Mouse (Mus musculus) olfactory bulb, adult 2 months (tissue): ENCODE measurements around the gene Armc6.

Experiments
- CTCF ChIP-seq: fragments of 200-500 bp; IDR thresholded peaks from 2 replicates; pipeline ENCODE4 v1.5.1; 2012; ENCODE audit warnings: low read depth, mild to moderate bottlenecking, low read length, moderate library complexity; ENCODE audit not compliant: insufficient read depth
- POLR2A ChIP-seq: fragments of 200-500 bp; IDR thresholded peaks from 2 replicates; pipeline ENCODE4 v1.6.1; 2012; ENCODE audit warnings: mild to moderate bottlenecking, low read depth, low read length, moderate library complexity; ENCODE audit not compliant: insufficient read depth

- TF ChIP-seq CTCF (no peak), POLR2A (no peak)
These were observed 3.6 kb upstream of the Armc6 start for GRCm38 (mm10) chr8:70237842-70238241.
